Mouse (Mus musculus) hindbrain, embryonic 15.5 days (tissue): Measurements from ENCODE around the gene BC028528. TPM values are rescaled to one million over a fixed set of nuclear protein-coding genes. Genes with fewer than 3 reads are reported as not detected.
"Not testable (repeated sequence)": the region's sequence is repeated elsewhere in the genome, so short reads cannot be mapped to it uniquely, and the experiment has no call there.

Experiments
- ATAC-seq: fragments of 200-750 bp; cut with Nextera tagmentation; 2 replicates; pipeline ENCODE4 v1.8.0; 2017; ENCODE audit warnings: low read depth, moderate number of reproducible peaks, moderate TSS enrichment; ENCODE audit not compliant: low FRiP score
- H3K27ac ChIP-seq: fragments of 300-500 bp; sonication (generic); replicated peaks from 2 replicates; pipeline ENCODE4 v1.5.1; 2015; ENCODE audit warnings: mild to moderate bottlenecking, inconsistent platforms
- H3K27me3 ChIP-seq: fragments of 300-500 bp; sonication (generic); 2 replicates; pipeline ENCODE4 v1.6.1; 2015; ENCODE audit warnings: control low read depth, inconsistent platforms
- H3K36me3 ChIP-seq: fragments of 300-500 bp; sonication (generic); 2 replicates; pipeline ENCODE4 v1.6.1; 2015; ENCODE audit warnings: control low read depth, inconsistent platforms
- H3K4me1 ChIP-seq: fragments of 300-500 bp; sonication (generic); replicated peaks from 2 replicates; pipeline ENCODE4 v1.6.1; 2015; ENCODE audit warnings: control low read depth, inconsistent platforms
- H3K4me2 ChIP-seq: fragments of 300-500 bp; sonication (generic); 2 replicates; pipeline ENCODE4 v1.6.1; 2015; ENCODE audit warnings: moderate library complexity, mild to moderate bottlenecking, inconsistent platforms
- H3K4me3 ChIP-seq: fragments of 300-500 bp; sonication (generic); 2 replicates; pipeline ENCODE4 v1.5.1; 2015; ENCODE audit warnings: mild to moderate bottlenecking, inconsistent platforms
- H3K9ac ChIP-seq: fragments of 300-500 bp; sonication (generic); 2 replicates; pipeline ENCODE4 v1.6.1; 2015; ENCODE audit warnings: inconsistent platforms
- H3K9me3 ChIP-seq: fragments of 300-500 bp; sonication (generic); 2 replicates; pipeline ENCODE4 v1.6.1; 2016; ENCODE audit warnings: control low read depth, inconsistent platforms
- WGBS: fragments of 180-500 bp; shearing (Covaris S2); methylation state at CpG from one replicate; pipeline ENCODE4 v1.1.7; 2015; 5-methylcytosine and 5-hydroxymethylcytosine counted together
- polyA plus RNA-seq: library from polyadenylated mRNA; unstranded; fragments of >200 nt; fragmentation: Nextera tagmentation; extraction: Ambion mirVana; gene quantifications from 2 replicates; pipeline ENCODE4 v1.2.1, GENCODE M21; 2015

Gene BC028528
- polyA plus RNA-seq, 1 experiment from 2014 or later: 19.8 TPM

GRCm38 (mm10) chr3:95865050-95865449, 26.8 kb downstream of the BC028528 start:
- H3K36me3 ChIP-seq: peaks cover 36% of the 10 kb centered on the region

GRCm38 (mm10) chr3:95863578-95863977, 28.2 kb downstream of the BC028528 start:
- H3K9me3 ChIP-seq: no peaks in the 10 kb centered on the region
- H3K4me2 ChIP-seq: no peak overlapping the region
- no peak for ATAC-seq
- H3K4me1 ChIP-seq: no peaks in the 10 kb centered on the region
- no peak overlapping the region for H3K27ac ChIP-seq
- WGBS: 77% methylated on average over 7 of the region's 7 CpGs
- H3K4me3 ChIP-seq: no peak overlapping the region
- H3K36me3 ChIP-seq: peaks cover 28% of the 10 kb centered on the region
- no peak overlapping the region for H3K9ac ChIP-seq
- no peaks in the 10 kb centered on the region for H3K27me3 ChIP-seq

More at GRCm38 (mm10) chr3:95865050-95865449, 26.8 kb downstream of the BC028528 start:
- no peaks in the 10 kb centered on the region for H3K27me3 ChIP-seq
- no peak overlapping the region for H3K4me3 ChIP-seq
- H3K4me1 ChIP-seq: no peaks in the 10 kb centered on the region
- no peak for ATAC-seq
- H3K9ac ChIP-seq: no peak overlapping the region
- no peak overlapping the region for H3K27ac ChIP-seq
- H3K4me2 ChIP-seq: no peak overlapping the region
- no peaks in the 10 kb centered on the region for H3K9me3 ChIP-seq
- 81% methylated on average over 5 of the region's 5 CpGs for WGBS

- 0 out of 2 replicates have a peak, but pooled peaks have one; percentile 63 for ATAC-seq
- H3K9me3 ChIP-seq: no peaks in the 10 kb centered on the region
- no peaks in the 10 kb centered on the region for H3K27me3 ChIP-seq
- H3K4me3 ChIP-seq: no peak overlapping the region
- H3K36me3 ChIP-seq: peaks cover 16% of the 10 kb centered on the region; the same call in 1 of the 2 replicates
- no peak overlapping the region for H3K27ac ChIP-seq
- H3K9ac ChIP-seq: no peak overlapping the region
- WGBS: 55% methylated on average over 2 of the region's 2 CpGs
- no peaks in the 10 kb centered on the region for H3K4me1 ChIP-seq
- H3K4me2 ChIP-seq: no peak overlapping the region
Measured at GRCm38 (mm10) chr3:95861796-95862195, 30.0 kb downstream of the BC028528 start.

GRCm38 (mm10) chr3:95861216-95861615, 30.6 kb downstream of the BC028528 start:
- Histone ChIP-seq H3K36me3 (peaks cover 16% of the 10 kb centered on the region; the same call in 1 of the 2 replicates), H3K4me3 (no peak overlapping the region), H3K9ac (no peak overlapping the region), H3K27ac (no peak overlapping the region), H3K4me2 (no peak overlapping the region), H3K4me1 (peaks cover 2% of the 10 kb centered on the region; the same call in 1 of the 2 replicates), H3K27me3 (no peaks in the 10 kb centered on the region), H3K9me3 (no peaks in the 10 kb centered on the region)
- 77% methylated on average over 10 of the region's 10 CpGs for WGBS
- ATAC-seq: no peak

GRCm38 (mm10) chr3:95860323-95860722, 31.5 kb downstream of the BC028528 start:
- no peak overlapping the region for H3K4me3 ChIP-seq
- no peak overlapping the region for H3K27ac ChIP-seq
- no peak overlapping the region for H3K4me2 ChIP-seq
- no peak for ATAC-seq
- H3K27me3 ChIP-seq: no peaks in the 10 kb centered on the region
- peaks cover 4% of the 10 kb centered on the region; the same call in 1 of the 2 replicates for H3K4me1 ChIP-seq
- H3K9me3 ChIP-seq: no peaks in the 10 kb centered on the region
- peaks cover 12% of the 10 kb centered on the region; the same call in 1 of the 2 replicates for H3K36me3 ChIP-seq
- WGBS: 80% methylated on average over 3 of the region's 3 CpGs
- no peak overlapping the region for H3K9ac ChIP-seq

GRCm38 (mm10) chr3:95858278-95858677, 33.5 kb downstream of the BC028528 start:
- not testable (repeated sequence) for H3K27ac ChIP-seq, ATAC-seq, H3K27me3 ChIP-seq, H3K9me3 ChIP-seq, H3K9ac ChIP-seq, H3K4me2 ChIP-seq, H3K4me3 ChIP-seq, H3K36me3 ChIP-seq
- 85% methylated on average over 3 of the region's 3 CpGs for WGBS
- peaks cover 12% of the 10 kb centered on the region for H3K4me1 ChIP-seq

GRCm38 (mm10) chr3:95857050-95857449, 34.8 kb downstream of the BC028528 start:
- not testable (repeated sequence) for H3K27ac ChIP-seq, H3K9me3 ChIP-seq, H3K4me2 ChIP-seq, H3K4me3 ChIP-seq, H3K27me3 ChIP-seq, ATAC-seq, H3K9ac ChIP-seq
- H3K36me3 ChIP-seq: peaks cover 14% of the 10 kb centered on the region
- 86% methylated on average over 1 of the region's 1 CpGs for WGBS
- H3K4me1 ChIP-seq: peaks cover 12% of the 10 kb centered on the region

- H3K9me3 ChIP-seq: no peaks in the 10 kb centered on the region
- WGBS: 28% methylated on average over 7 of the region's 7 CpGs
- no peaks in the 10 kb centered on the region for H3K27me3 ChIP-seq
- peaks cover 22% of the 10 kb centered on the region for H3K36me3 ChIP-seq
- H3K4me3 ChIP-seq: peak overlapping the region; percentile 97
- peak overlapping the region; percentile 83 for H3K4me2 ChIP-seq
- peak overlapping the region; percentile 88 for H3K9ac ChIP-seq
- peaks cover 12% of the 10 kb centered on the region for H3K4me1 ChIP-seq
- peak overlapping the region; percentile 82 for H3K27ac ChIP-seq
- no peak for ATAC-seq
Measured at GRCm38 (mm10) chr3:95856115-95856514, 35.7 kb downstream of the BC028528 start.

- Histone ChIP-seq H3K4me3 (peak within 1 kb of the TSS; percentile 97), H3K36me3 (peaks cover 27% of the 10 kb centered on the region), H3K27ac (peak within 1 kb of the TSS; percentile 82), H3K9ac (peak within 1 kb of the TSS; percentile 88), H3K9me3 (no peaks in the 10 kb centered on the region), H3K4me1 (peaks cover 12% of the 10 kb centered on the region), H3K4me2 (peak within 1 kb of the TSS; percentile 83), H3K27me3 (no peaks in the 10 kb centered on the region)
- WGBS: under 1% methylated on average over 56 of the region's 56 CpGs
- peak; percentile 98 for ATAC-seq
Measured at GRCm38 (mm10) chr3:95855502-95856089, 36.2 kb downstream of the BC028528 start, which contains the start of gene Prpf3. Prpf3 (minus strand) TSS chr3:95855885.

- Histone ChIP-seq H3K4me3 (no peak overlapping the region), H3K27ac (no peak overlapping the region), H3K9me3 (no peaks in the 10 kb centered on the region), H3K27me3 (no peaks in the 10 kb centered on the region), H3K36me3 (peaks cover 68% of the 10 kb centered on the region), H3K9ac (no peak overlapping the region), H3K4me1 (peaks cover 12% of the 10 kb centered on the region), H3K4me2 (no peak overlapping the region)
- 98% methylated on average over 8 of the region's 8 CpGs for WGBS
- no peak for ATAC-seq
Measured at GRCm38 (mm10) chr3:95851317-95851716, 40.5 kb downstream of the BC028528 start.

- Histone ChIP-seq H3K27ac (no peak overlapping the region), H3K4me3 (no peak overlapping the region), H3K4me1 (peaks cover 8% of the 10 kb centered on the region), H3K36me3 (peaks cover 74% of the 10 kb centered on the region), H3K4me2 (no peak overlapping the region), H3K27me3 (no peaks in the 10 kb centered on the region), H3K9ac (no peak overlapping the region), H3K9me3 (no peaks in the 10 kb centered on the region)
- no peak for ATAC-seq
- WGBS: 88% methylated on average over 4 of the region's 4 CpGs
Measured at GRCm38 (mm10) chr3:95850611-95851010, 41.2 kb downstream of the BC028528 start.

- no peak overlapping the region for H3K9ac ChIP-seq
- no peak overlapping the region for H3K27ac ChIP-seq
- H3K36me3 ChIP-seq: peaks cover 83% of the 10 kb centered on the region
- H3K4me3 ChIP-seq: no peak overlapping the region
- no peak overlapping the region for H3K4me2 ChIP-seq
- WGBS: 92% methylated on average over 3 of the region's 3 CpGs
- H3K4me1 ChIP-seq: no peaks in the 10 kb centered on the region
- H3K9me3 ChIP-seq: no peaks in the 10 kb centered on the region
- no peak for ATAC-seq
- H3K27me3 ChIP-seq: no peaks in the 10 kb centered on the region
Measured at GRCm38 (mm10) chr3:95842503-95843214, 49.1 kb downstream of the BC028528 start.
